Mouse (Mus musculus): ENCODE results near the gene Ehbp1.

Gene Ehbp1

DNA sequence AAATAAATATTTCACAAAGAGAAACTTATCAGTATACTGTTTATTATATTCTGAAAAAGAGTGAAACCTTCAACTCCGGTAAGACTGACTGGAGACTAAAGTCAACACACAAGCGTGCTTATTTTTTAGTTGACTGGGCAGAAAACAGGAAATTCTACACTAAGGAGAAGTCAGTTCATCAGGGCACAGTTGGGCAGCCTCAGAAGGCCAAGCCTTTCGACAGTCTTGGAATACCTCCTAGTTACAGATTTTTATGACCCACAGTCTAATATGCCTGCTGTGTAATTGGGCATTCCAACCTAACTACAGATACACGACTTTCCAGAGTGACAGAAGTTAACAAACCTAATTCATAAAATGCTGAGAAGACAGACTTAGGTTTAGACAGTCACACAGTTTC, 145.3 kb downstream of the Ehbp1 start:
- CTCF ChIA-PET, result no interaction called here

GRCm38 (mm10) chr11:22194607-22195006, 147.5 kb downstream of the Ehbp1 start:
- CTCF ChIA-PET, result interaction anchor here (0.6 kb wide), 1 partner anchor 1203 kb away, joined by 6 read pairs; no protein-coding TSS in a partner anchor

DNA sequence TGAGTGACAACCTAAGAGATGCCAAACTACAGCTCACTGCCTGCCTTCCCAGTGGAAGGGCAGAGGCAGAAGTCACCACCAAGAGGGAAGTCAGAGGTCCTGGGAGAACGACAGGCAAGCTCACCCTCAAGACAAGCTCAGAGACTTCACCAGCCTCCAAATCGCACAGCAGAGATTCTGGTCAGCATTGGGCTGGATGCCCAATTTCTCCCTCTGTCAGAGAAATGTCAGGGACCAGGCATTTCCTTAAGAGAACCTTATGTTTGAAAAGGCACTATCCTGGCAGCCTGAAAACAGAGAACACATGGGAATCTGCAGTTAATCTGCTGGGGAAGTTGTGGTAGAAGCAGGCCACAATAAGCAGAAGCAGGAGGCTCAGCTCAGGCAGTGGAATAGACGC, 151.5 kb downstream of the Ehbp1 start:
- CTCF ChIA-PET, result no interaction called here

DNA sequence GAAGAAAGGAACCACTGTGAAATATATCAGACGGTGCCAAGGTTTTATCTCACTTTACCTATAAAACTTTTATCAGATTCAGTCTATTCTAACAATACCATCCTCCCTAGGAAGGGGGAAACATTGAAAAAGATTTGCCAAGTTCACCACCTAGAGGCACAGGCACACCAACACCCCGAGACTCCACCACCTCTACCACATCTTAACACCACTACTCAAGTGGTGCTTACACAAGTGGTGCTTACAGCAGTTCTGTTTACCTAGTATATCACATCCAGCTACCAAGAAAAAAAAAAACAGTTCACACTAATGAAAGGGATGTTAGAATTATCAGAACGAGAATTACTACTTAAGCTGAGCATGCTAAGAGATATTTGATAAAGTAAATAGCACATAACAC, 152.1 kb downstream of the Ehbp1 start:
- CTCF ChIA-PET, result no interaction called here

- CTCF ChIA-PET, result no interaction called here
Measured at GRCm38 (mm10) chr11:22181530-22182501, 160.3 kb downstream of the Ehbp1 start.

GRCm38 (mm10) chr11:22180146-22180545, 161.9 kb downstream of the Ehbp1 start:
- CTCF ChIA-PET, result interaction anchor here (0.6 kb wide), 1 partner anchor 781 kb away, joined by 8 read pairs; no protein-coding TSS in a partner anchor

DNA sequence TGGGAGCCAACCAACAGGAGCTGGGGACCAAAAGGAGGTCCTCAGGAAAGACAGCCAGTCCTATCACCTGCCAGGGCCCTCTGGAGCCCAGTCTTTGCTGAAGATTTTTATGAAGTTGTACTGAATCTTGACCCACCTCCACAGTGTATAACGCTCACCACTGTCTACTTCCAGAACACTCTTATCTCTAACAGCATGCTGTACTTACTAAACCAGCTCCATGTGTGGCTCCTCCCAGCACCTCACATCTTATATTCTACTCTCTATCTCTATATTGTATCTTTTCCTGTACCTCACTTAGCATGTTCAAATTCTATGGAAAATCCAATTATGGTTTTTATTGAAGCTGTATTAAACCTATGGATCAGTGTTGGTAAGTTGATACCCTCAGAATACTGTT, 163.5 kb downstream of the Ehbp1 start:
- CTCF ChIA-PET, result no interaction called here

- CTCF ChIA-PET, result no interaction called here
Measured at GRCm38 (mm10) chr11:22174311-22174710, 167.8 kb downstream of the Ehbp1 start.

- CTCF ChIA-PET, result no interaction called here
Measured at GRCm38 (mm10) chr11:22170962-22171638, 171.0 kb downstream of the Ehbp1 start.

- CTCF ChIA-PET, result no interaction called here
Measured at GRCm38 (mm10) chr11:22157882-22158281, 184.2 kb downstream of the Ehbp1 start.

DNA sequence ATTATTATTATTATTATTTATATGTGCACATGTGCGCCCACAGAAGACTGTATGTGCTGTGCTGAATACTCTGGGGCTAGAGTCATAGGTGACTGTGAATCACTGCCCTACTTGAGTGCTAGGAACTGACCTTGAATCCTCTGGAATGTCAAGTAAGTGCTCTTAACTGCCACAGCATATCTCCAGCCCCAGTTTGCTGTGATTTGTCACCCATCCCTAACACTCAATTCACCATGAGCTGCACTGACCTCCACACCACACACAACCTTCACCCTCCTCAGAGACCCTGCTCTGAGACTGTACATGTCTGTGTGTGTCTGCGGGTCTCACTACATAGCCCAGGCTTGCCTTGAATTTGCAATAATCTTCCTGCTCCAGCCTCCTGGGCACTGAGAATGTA, 185.9 kb downstream of the Ehbp1 start:
- CTCF ChIA-PET, result no interaction called here

DNA sequence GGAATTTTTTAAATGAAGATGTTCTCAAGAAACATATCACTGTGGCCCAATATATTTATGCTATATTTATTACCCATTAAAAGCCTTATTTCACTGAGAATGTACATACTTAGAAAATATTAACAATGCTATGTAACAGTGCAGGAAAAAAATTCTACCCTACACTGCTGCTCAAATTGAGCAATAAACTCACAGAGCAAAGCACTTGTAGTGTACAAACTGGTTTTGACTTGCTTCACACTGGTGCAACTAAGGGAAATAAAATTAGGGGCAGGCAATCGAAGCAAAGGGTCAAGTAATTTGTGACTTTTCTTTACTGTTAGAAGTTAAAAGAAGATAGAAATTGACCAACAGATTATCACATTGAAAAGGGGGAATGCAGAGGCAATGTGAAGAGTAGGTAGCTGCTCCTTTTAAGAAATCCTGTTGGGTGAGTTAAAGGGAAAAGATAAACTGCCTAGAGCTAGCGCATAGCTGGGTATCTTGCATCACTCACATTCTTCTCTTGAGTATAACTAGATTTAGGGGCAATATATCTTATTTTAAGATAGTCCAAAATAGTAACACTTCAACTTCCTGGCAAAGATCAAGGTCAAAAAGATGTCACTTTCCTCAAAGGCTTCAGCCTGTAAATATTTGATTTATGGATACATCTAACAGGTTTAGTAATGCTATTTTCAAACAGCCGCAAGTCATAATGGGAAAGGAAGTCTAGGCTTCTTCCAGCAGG, 186.6 kb downstream of the Ehbp1 start:
- CTCF ChIA-PET, result no interaction called here

- CTCF ChIA-PET, result no interaction called here
Measured at GRCm38 (mm10) chr11:22154501-22155294, 187.4 kb downstream of the Ehbp1 start.

DNA sequence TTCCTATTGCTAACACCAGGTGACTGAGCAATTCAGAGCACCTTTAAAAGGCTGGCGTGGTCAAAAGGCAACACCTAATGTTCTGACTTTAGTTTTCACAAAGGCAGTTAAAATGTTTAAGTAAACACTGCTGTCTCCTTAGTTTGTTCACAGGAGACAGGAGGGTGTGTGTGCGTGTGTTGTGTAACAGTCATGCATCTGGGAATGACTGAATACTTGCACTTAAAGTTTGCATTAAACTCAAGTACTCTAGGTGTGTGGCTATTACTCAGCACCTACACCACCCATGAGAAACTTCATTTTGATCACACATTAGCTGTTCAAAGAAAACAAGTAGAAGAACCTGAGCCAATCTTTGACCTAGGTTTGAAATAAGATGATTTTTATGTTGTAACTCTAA, 201.4 kb downstream of the Ehbp1 start:
- CTCF ChIA-PET, result no interaction called here

- CTCF ChIA-PET, result no interaction called here
Measured at GRCm38 (mm10) chr11:22138466-22138865, 203.6 kb downstream of the Ehbp1 start.

GRCm38 (mm10) chr11:22125188-22125587, 216.9 kb downstream of the Ehbp1 start:
- CTCF ChIA-PET, result no interaction called here

- CTCF ChIA-PET, result no interaction called here
Measured at GRCm38 (mm10) chr11:22118853-22119252, 223.2 kb downstream of the Ehbp1 start.

GRCm38 (mm10) chr11:22112161-22112560, 229.9 kb downstream of the Ehbp1 start:
- CTCF ChIA-PET, result no interaction called here

GRCm38 (mm10) chr11:22089346-22089745, 252.7 kb downstream of the Ehbp1 start:
- CTCF ChIA-PET, result no interaction called here

DNA sequence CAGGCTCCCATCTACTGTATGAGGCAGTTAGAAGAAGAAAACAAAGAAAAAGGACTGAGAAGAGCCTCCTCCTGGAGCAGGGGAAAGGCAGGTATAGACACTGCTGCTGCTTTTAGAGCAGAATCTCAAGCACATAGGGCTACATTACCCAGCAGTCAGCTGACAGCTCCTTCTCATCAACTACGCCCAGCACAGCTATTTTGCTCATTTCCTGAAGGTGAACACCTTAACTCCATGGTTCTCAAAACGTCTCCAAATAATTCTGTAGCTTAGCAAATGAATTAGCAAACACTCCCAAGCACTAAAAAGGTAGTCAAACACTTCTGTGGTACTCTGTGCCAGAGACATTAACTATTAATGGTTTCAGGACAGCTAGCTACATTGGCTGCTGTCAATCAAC, 278.7 kb downstream of the Ehbp1 start:
- CTCF ChIA-PET, result no interaction called here

GRCm38 (mm10) chr11:22061660-22062059, 280.4 kb downstream of the Ehbp1 start:
- CTCF ChIA-PET, result no interaction called here

DNA sequence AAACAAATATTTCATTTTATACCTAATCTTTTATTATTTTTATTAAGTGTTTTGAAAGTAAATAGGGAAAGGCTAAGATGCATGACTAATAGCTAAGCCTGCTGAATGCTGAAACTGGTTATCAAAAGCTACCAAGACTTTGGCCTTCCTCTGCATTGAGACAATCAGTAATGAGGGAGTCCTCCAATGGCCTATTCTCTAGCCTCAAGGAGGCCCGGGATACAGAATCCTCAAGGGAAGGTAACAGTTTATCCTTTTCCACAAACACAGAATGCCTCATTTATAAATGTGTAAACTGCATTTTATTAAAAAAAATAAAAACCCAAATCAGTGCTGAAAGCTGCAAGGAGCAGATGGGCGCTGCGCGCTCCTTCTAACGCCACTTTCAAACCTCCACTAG, 284.6 kb downstream of the Ehbp1 start:
- CTCF ChIA-PET, result no interaction called here

Data from spleen, embryonic (tissue).